Mouse (Mus musculus): Measurements from ENCODE around the gene Cntn3. TPM values are rescaled to one million over a fixed set of nuclear protein-coding genes. Genes with fewer than 3 reads are reported as not detected.

Gene Cntn3
- polyA plus RNA-seq, 1 experiment: not detected

DNA sequence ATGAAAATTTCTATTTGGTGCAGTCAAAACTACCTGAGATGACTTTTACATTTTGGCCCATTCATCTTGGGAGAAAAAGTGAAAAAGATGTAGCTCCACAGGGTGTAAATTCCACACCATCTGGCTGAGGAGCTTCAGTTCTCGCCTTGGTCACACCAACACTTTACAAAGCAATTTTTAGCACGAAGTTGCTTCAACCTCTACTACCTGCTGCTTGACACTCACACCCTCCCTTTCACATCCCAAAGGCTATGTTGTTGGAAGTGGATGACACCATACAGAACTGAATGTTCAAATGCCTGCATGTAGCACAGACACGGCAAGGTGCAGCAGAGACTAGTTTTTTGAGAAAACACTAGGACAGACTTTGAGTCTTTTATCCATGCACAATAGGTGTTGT lies 240.8 kb downstream of the Cntn3 start:
- no peak overlapping the region for H3K27ac ChIP-seq (ENCODE audit: insufficient read depth, low read length)
- no peak for TF ChIP-seq CTCF (IDR thresholded peaks at IDR 0.05; ENCODE audit: borderline replicate concordance, insufficient read depth, low read length)
- no peak for TF ChIP-seq POLR2A (IDR thresholded peaks at IDR 0.05; ENCODE audit: low read depth, low read length)
- H3K4me1 ChIP-seq (ENCODE audit: control insufficient read depth, insufficient read depth, low read length): no peaks in the 10 kb centered on the region
- no peak overlapping the region for H3K4me3 ChIP-seq (ENCODE audit: insufficient read depth, low read length)

GRCm38 (mm10) chr6:102326711-102327110 lies 246.2 kb downstream of the Cntn3 start:
- Histone ChIP-seq H3K4me1 (ENCODE audit: control insufficient read depth, insufficient read depth, low read length) (no peaks in the 10 kb centered on the region), H3K4me3 (ENCODE audit: insufficient read depth, low read length) (no peak overlapping the region), H3K27ac (ENCODE audit: insufficient read depth, low read length) (no peak overlapping the region)
- TF ChIP-seq POLR2A (IDR thresholded peaks at IDR 0.05; ENCODE audit: low read depth, low read length) (no peak), CTCF (IDR thresholded peaks at IDR 0.05; ENCODE audit: borderline replicate concordance, insufficient read depth, low read length) (no peak)

DNA sequence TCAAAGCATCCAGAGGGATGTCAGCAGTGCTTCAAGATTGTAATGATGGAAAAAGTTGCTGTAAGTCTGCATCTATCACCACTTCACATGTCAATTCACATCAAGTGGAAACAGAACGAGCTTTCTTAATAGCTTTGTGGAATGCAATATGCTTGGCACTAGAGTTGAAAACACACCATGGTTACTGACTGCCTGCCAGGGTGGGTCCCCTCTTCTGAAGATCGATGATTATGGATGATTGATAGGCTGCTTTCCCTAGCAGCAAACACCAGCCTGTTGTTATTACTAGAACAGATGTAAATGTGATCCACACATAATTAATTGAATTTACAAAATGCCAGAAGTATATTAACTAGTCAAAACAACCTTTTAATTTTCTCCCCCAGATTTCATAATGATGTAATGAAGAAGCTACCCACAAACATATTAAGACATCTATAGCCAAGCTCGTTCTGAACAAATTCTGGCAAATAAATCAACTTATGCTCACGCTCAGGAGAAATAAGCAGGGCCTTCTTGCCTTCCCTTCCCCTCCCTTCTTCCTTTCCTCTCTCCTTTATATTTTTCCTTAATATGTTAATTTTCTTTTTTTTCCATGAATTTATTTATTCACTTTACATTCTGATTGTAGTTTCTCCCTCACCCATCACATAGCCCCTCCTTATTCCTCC lies 250.2 kb downstream of the Cntn3 start:
- H3K27ac ChIP-seq (ENCODE audit: insufficient read depth, low read length): no peak overlapping the region
- H3K4me1 ChIP-seq (ENCODE audit: control insufficient read depth, insufficient read depth, low read length): no peaks in the 10 kb centered on the region
- H3K4me3 ChIP-seq (ENCODE audit: insufficient read depth, low read length): no peak overlapping the region
- TF ChIP-seq POLR2A (IDR thresholded peaks at IDR 0.05; ENCODE audit: low read depth, low read length) (no peak), CTCF (IDR thresholded peaks at IDR 0.05; ENCODE audit: borderline replicate concordance, insufficient read depth, low read length) (no peak)

- Histone ChIP-seq H3K4me3 (ENCODE audit: insufficient read depth, low read length) (no peak overlapping the region), H3K4me1 (ENCODE audit: control insufficient read depth, insufficient read depth, low read length) (no peaks in the 10 kb centered on the region), H3K27ac (ENCODE audit: insufficient read depth, low read length) (no peak overlapping the region)
- TF ChIP-seq CTCF (IDR thresholded peaks at IDR 0.05; ENCODE audit: borderline replicate concordance, insufficient read depth, low read length): no peak
- TF ChIP-seq POLR2A (IDR thresholded peaks at IDR 0.05; ENCODE audit: low read depth, low read length): no peak
These were observed 253.1 kb downstream of the Cntn3 start for GRCm38 (mm10) chr6:102319755-102320154.

DNA sequence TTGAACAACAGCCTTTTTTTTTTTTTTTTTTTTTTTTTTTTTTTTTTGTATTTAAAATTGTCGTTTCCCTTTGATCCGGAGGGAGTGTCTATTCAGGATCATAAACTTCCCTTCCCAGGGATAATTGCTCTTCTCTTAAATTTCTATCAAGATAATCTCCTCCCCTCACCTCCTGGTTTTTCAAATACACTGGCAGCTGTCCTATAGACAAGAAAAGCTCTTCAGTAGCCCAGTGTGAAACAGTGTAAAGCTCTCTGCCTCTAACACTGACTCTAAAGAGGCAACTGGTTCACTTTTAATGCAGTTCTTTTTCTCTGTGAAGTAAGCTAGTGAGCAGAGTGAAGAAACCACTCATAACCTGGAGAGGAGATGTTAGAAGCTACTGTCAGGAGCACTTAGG lies 290.0 kb downstream of the Cntn3 start:
- no peaks in the 10 kb centered on the region for H3K4me1 ChIP-seq (ENCODE audit: control insufficient read depth, insufficient read depth, low read length)
- no peak overlapping the region for H3K27ac ChIP-seq (ENCODE audit: insufficient read depth, low read length)
- TF ChIP-seq CTCF (IDR thresholded peaks at IDR 0.05; ENCODE audit: borderline replicate concordance, insufficient read depth, low read length): no peak
- no peak for TF ChIP-seq POLR2A (IDR thresholded peaks at IDR 0.05; ENCODE audit: low read depth, low read length)
- H3K4me3 ChIP-seq (ENCODE audit: insufficient read depth, low read length): no peak overlapping the region

DNA sequence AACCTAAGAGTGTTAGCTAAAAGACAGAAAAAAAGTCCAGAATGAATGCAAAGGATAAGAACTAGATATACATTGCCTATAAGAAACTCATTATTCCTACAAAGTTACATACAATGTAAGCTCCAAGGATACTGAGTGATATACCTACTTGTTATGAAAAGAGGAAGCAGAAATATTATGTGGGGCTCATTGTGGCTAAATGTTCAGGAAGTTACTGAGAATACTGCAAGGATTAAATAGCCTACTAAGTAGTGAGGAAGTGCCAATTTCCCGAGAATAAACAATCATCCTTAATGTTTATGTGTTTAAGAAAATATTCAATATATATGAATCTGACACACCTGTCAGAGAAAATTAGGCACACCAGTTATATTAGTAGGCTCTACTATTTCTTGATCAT lies 341.9 kb downstream of the Cntn3 start:
- H3K4me1 ChIP-seq (ENCODE audit: control insufficient read depth, insufficient read depth, low read length): no peaks in the 10 kb centered on the region
- no peak overlapping the region for H3K27ac ChIP-seq (ENCODE audit: insufficient read depth, low read length)
- H3K4me3 ChIP-seq (ENCODE audit: insufficient read depth, low read length): no peak overlapping the region
- TF ChIP-seq CTCF (IDR thresholded peaks at IDR 0.05; ENCODE audit: borderline replicate concordance, insufficient read depth, low read length) (no peak), POLR2A (IDR thresholded peaks at IDR 0.05; ENCODE audit: low read depth, low read length) (no peak)

GRCm38 (mm10) chr6:102186316-102186715 lies 386.6 kb downstream of the Cntn3 start:
- Histone ChIP-seq H3K27ac (ENCODE audit: insufficient read depth, low read length) (no peak overlapping the region), H3K4me1 (ENCODE audit: control insufficient read depth, insufficient read depth, low read length) (no peaks in the 10 kb centered on the region), H3K4me3 (ENCODE audit: insufficient read depth, low read length) (no peak overlapping the region)
- TF ChIP-seq CTCF (IDR thresholded peaks at IDR 0.05; ENCODE audit: borderline replicate concordance, insufficient read depth, low read length) (no peak), POLR2A (IDR thresholded peaks at IDR 0.05; ENCODE audit: low read depth, low read length) (no peak)

GRCm38 (mm10) chr6:102170913-102171312 lies 402.0 kb downstream of the Cntn3 start:
- TF ChIP-seq CTCF (IDR thresholded peaks at IDR 0.05; ENCODE audit: borderline replicate concordance, insufficient read depth, low read length) (peak; percentile 30; the same call in 1 of the 2 replicates), POLR2A (IDR thresholded peaks at IDR 0.05; ENCODE audit: low read depth, low read length) (no peak)
- Histone ChIP-seq H3K27ac (ENCODE audit: insufficient read depth, low read length) (no peak overlapping the region), H3K4me3 (ENCODE audit: insufficient read depth, low read length) (no peak overlapping the region), H3K4me1 (ENCODE audit: control insufficient read depth, insufficient read depth, low read length) (no peaks in the 10 kb centered on the region)

DNA sequence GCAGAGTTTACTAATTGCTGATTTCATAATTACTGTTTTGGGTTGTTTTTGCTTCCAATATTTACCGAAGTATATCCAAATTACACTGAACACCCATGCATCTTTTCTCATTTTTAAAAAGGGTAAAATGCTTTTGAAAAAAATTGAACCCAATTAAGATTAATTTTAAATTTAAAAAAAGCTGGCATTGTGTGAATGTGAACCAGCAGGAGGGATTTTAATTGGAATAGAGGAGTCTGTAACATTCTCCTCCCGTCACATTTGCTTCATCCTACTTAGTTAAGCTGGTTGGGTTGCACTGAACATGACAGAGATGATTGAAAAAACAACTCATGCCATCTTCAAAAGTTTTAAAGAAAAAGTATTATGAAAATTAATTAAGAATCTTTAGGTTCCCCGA lies 411.7 kb downstream of the Cntn3 start:
- no peak overlapping the region for H3K4me3 ChIP-seq (ENCODE audit: insufficient read depth, low read length)
- TF ChIP-seq POLR2A (IDR thresholded peaks at IDR 0.05; ENCODE audit: low read depth, low read length) (no peak), CTCF (IDR thresholded peaks at IDR 0.05; ENCODE audit: borderline replicate concordance, insufficient read depth, low read length) (no peak)
- no peaks in the 10 kb centered on the region for H3K4me1 ChIP-seq (ENCODE audit: control insufficient read depth, insufficient read depth, low read length)
- H3K27ac ChIP-seq (ENCODE audit: insufficient read depth, low read length): no peak overlapping the region

DNA sequence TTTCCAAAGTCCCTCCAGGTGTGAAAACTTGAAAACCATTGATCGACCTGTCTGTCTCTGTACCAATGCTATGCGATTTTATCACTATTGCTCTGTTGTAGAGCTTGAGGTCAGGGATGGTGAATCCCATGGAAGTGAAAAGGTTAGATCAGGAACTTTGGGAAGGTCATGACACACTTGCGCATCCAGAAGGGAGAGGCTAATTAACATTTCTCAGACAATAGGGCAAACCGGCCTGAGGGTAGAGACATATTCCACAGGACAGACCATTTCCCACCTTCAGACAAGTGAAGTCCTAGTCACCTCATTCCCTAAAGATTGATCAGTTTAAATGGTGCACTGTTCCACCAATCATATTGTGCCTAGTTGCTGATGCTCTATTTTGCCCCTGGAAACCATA lies 451.2 kb downstream of the Cntn3 start:
- TF ChIP-seq POLR2A (IDR thresholded peaks at IDR 0.05; ENCODE audit: low read depth, low read length) (no peak), CTCF (IDR thresholded peaks at IDR 0.05; ENCODE audit: borderline replicate concordance, insufficient read depth, low read length) (no peak)

More for the DNA sequence above, 451.2 kb downstream of the Cntn3 start:
- no peak overlapping the region for H3K27ac ChIP-seq (ENCODE audit: insufficient read depth, low read length)
- no peak overlapping the region for H3K4me3 ChIP-seq (ENCODE audit: insufficient read depth, low read length)
- H3K4me1 ChIP-seq (ENCODE audit: control insufficient read depth, insufficient read depth, low read length): no peaks in the 10 kb centered on the region
